Mouse (Mus musculus) olfactory bulb, adult 2 months (tissue): ENCODE data around the gene Atp6v0b.

Source experiments
- CTCF ChIP-seq: fragments of 200-500 bp; IDR thresholded peaks from 2 replicates; pipeline ENCODE4 v1.5.1; 2012; ENCODE audit warnings: low read depth, mild to moderate bottlenecking, low read length, moderate library complexity; ENCODE audit not compliant: insufficient read depth
- POLR2A ChIP-seq: fragments of 200-500 bp; IDR thresholded peaks from 2 replicates; pipeline ENCODE4 v1.6.1; 2012; ENCODE audit warnings: mild to moderate bottlenecking, low read depth, low read length, moderate library complexity; ENCODE audit not compliant: insufficient read depth

- TF ChIP-seq POLR2A, result no peak
- no peak for TF ChIP-seq CTCF
Observed at GRCm38 (mm10) chr4:117913421-117913820, 26.3 kb upstream of the Atp6v0b start.
